Mouse (Mus musculus): ENCODE measurements around the gene Kpna4.

DNA sequence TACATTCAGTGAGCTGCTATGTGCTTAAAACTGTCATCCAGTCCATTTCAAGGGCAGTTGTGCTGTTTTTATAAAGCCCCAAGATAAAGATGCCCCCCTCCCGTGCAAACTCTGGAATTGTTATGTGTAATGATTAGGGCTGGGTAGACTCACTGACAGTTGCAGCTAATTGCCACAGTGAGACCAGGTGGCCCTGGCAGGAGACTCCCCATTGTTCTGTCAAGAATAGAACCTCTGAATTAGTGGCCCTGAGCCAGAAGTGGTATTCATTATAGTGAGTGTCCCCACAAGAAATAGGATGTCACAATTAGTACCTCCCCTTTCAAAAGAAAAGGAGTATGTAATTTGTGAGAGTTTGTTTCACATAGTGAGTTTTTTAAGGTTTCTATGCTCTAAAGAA lies 48.3 kb upstream of the Kpna4 start:
- TF ChIP-seq CTCF (IDR thresholded peaks at IDR 0.05; ENCODE audit: insufficient read depth, low read depth, low read length), result no peak
- no peak for TF ChIP-seq POLR2A (IDR thresholded peaks at IDR 0.05; ENCODE audit: insufficient read depth, low read depth, low read length)
